Mouse (Mus musculus) testis, postnatal 10 days (tissue): ENCODE results near the gene Purb.
"Not testable (repeated sequence)": the region's sequence is repeated elsewhere in the genome, so short reads cannot be mapped to it uniquely, and the experiment has no call there.

Source experiments
- DNase-seq: peaks from one replicate; pipeline ENCODE4 v3.0.0; 2021; ENCODE audit warnings: low spot score

Gene Purb

GRCm38 (mm10) chr11:6484244-6484959 lies 8.7 kb upstream of the Purb start:
- no peak for DNase-seq

GRCm38 (mm10) chr11:6483103-6483502 lies 7.4 kb upstream of the Purb start:
- DNase-seq = no peak

GRCm38 (mm10) chr11:6481669-6482185 lies 6.0 kb upstream of the Purb start:
- peak; percentile 49 for DNase-seq

GRCm38 (mm10) chr11:6480681-6481405 lies 5.1 kb upstream of the Purb start:
- no peak for DNase-seq

- DNase-seq = no peak
Observed at GRCm38 (mm10) chr11:6480191-6480590, 4.5 kb upstream of the Purb start.

- DNase-seq = no peak
Observed at GRCm38 (mm10) chr11:6479231-6479630, 3.5 kb upstream of the Purb start.

GRCm38 (mm10) chr11:6477350-6477749 lies 1.6 kb upstream of the Purb start:
- no peak for DNase-seq

- no peak for DNase-seq
Observed at GRCm38 (mm10) chr11:6476876-6477275, 1.2 kb upstream of the Purb start.

GRCm38 (mm10) chr11:6474874-6475731 lies 614 bp downstream of the Purb start:
- DNase-seq = peak; percentile 76

- DNase-seq = no peak
Observed at GRCm38 (mm10) chr11:6474381-6474780, 1.3 kb downstream of the Purb start.

- no peak for DNase-seq
Observed at GRCm38 (mm10) chr11:6472076-6472475, 3.6 kb downstream of the Purb start.

- DNase-seq = no peak
Observed at GRCm38 (mm10) chr11:6471493-6471892, 4.2 kb downstream of the Purb start.

- DNase-seq = no peak
Observed at GRCm38 (mm10) chr11:6471054-6471453, 4.7 kb downstream of the Purb start.

- DNase-seq = no peak
Observed at GRCm38 (mm10) chr11:6468541-6468940, 7.2 kb downstream of the Purb start.

- peak; percentile 76 for DNase-seq
Observed at GRCm38 (mm10) chr11:6465122-6465521, 10.6 kb downstream of the Purb start.

GRCm38 (mm10) chr11:6463159-6463837 lies 12.4 kb downstream of the Purb start:
- no peak for DNase-seq

GRCm38 (mm10) chr11:6456083-6456482 lies 19.6 kb downstream of the Purb start:
- DNase-seq = no peak

- DNase-seq = not testable (repeated sequence)
Observed at GRCm38 (mm10) chr11:6448155-6448554, 27.6 kb downstream of the Purb start.

GRCm38 (mm10) chr11:6447493-6447892 lies 28.2 kb downstream of the Purb start:
- no peak for DNase-seq

GRCm38 (mm10) chr11:6445951-6446350 lies 29.8 kb downstream of the Purb start:
- DNase-seq = no peak

- no peak for DNase-seq
Observed at GRCm38 (mm10) chr11:6445441-6445840, 30.3 kb downstream of the Purb start.
